Mouse (Mus musculus): ENCODE measurements around the gene Mboat1.

- no peak for TF ChIP-seq EP300 (IDR thresholded peaks at IDR 0.05; ENCODE audit: low read depth)
- no peak for TF ChIP-seq CTCF (IDR thresholded peaks at IDR 0.05; ENCODE audit: low read depth)
These were observed 50.2 kb downstream of the Mboat1 start for GRCm38 (mm10) chr13:30186456-30186855.
